Mouse (Mus musculus) liver, adult 2 months (tissue): ENCODE results near the gene Fam57a.

ENCODE experiments used
- CTCF ChIP-seq: fragments of 200-500 bp; IDR thresholded peaks from 2 replicates; pipeline ENCODE4 v1.5.1; 2011; ENCODE audit warnings: low read depth, low read length, control low read depth
- POLR2A ChIP-seq: fragments of 200-500 bp; IDR thresholded peaks from 2 replicates; pipeline ENCODE4 v1.6.1; 2011; ENCODE audit warnings: low read length, control low read depth; ENCODE audit not compliant: insufficient read depth; ENCODE audit errors: extremely low read depth

- TF ChIP-seq CTCF (no peak), POLR2A (no peak)
These were observed 672 bp downstream of the Fam57a start for GRCm38 (mm10) chr11:76180146-76180540.
